Mouse (Mus musculus): ENCODE data around the gene Cacna1d. TPM values are rescaled to one million over a fixed set of nuclear protein-coding genes. Genes with fewer than 3 reads are reported as not detected.

Cacna1d gene
- polyA plus RNA-seq, 1 experiment from 2014 or later = 3.0 TPM

DNA sequence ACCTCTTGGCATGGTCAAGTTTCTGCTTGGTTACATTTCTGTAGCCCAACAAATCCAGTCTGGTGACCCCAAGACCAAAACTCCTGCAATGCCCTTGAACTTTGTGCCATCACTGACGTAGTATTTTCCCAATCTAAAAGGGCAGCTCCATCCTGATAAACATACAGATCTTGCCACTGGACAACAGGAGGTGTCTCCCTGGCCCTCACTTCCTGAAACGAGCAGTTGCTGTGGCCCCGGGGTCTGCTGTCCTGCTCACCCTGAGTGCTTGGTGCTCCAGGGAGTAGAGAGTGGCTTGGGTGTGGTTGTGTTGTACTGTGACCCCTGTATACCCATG lies 491.8 kb downstream of the Cacna1d start:
- no peaks in the 10 kb centered on the region for H3K9me3 ChIP-seq
- H3K9ac ChIP-seq = no peak overlapping the region
- H3K27me3 ChIP-seq = no peaks in the 10 kb centered on the region
- H3K4me3 ChIP-seq = no peak overlapping the region
- WGBS = 87% methylated on average over 3 of the region's 3 CpGs
- H3K27ac ChIP-seq = no peak overlapping the region
- ATAC-seq (ENCODE audit: insufficient number of reproducible peaks, insufficient read depth, low FRiP score, low TSS enrichment) = no peak
- 0 out of 2 replicates have a peak, but pooled peaks cover 5% of the 10 kb centered on the region for H3K4me1 ChIP-seq
- no peak overlapping the region for H3K4me2 ChIP-seq (replicated peaks)
- H3K36me3 ChIP-seq = peaks cover 27% of the 10 kb centered on the region

DNA sequence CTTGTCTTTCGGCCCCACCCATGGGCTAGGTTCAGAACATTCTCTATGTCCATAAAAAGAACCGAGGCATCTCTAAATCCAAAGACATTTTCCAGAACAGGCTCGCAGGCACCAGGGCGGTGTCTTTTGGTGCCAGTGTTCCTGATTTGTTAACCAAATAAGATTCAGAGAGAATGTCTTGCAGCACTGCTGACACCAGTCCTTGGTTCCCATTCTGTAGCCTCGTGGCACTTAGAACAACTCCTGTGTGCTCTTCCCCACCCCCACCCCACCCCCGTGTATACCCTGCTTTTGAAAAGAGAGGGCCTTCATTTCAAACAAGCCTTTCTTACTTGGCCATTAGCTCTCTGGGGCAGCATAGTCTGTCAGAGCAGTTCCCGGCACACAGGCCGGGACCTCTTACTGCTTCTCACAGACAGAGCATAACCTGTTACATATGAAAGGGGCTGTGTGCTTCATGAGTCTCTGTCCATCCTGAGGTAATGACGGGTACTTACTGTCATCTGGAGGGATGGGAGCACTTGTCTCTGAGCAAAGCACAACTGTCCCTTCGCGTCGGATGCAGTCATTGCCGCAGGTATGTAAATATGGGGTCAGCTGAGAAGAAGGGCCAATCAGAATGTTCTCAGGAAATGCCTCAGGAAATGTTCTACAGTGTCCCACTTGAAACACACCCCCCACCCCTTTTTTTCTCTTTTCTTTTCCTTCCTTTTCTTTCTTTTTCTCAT lies 492.3 kb downstream of the Cacna1d start:
- no peaks in the 10 kb centered on the region for H3K9me3 ChIP-seq
- peaks cover 33% of the 10 kb centered on the region for H3K36me3 ChIP-seq
- no peak overlapping the region for H3K9ac ChIP-seq
- H3K4me2 ChIP-seq (replicated peaks) = no peak overlapping the region
- ATAC-seq (ENCODE audit: insufficient number of reproducible peaks, insufficient read depth, low FRiP score, low TSS enrichment) = no peak
- H3K4me3 ChIP-seq = no peak overlapping the region
- no peak overlapping the region for H3K27ac ChIP-seq
- 79% methylated on average over 13 of the region's 13 CpGs for WGBS
- H3K4me1 ChIP-seq = 0 out of 2 replicates have a peak, but pooled peaks cover 5% of the 10 kb centered on the region
- H3K27me3 ChIP-seq = no peaks in the 10 kb centered on the region

DNA sequence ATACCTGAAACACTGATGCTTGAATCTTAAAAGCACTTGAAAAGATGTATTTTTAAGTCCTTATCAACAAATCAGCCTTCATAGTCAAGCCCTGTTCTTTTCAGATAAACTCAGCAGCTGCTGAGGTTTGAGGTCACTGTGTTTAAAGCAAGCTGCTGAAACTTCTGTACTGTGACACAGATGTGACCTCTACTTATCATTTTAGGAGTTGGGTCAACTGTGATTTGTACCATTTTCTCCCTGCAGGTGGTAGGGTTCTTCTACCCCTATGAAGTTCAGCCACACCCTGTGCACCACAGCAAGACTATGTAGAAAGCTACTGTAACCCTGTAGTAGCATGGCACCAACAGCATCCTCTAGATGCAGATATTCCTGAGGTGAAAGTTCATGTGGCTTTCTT lies 493.9 kb downstream of the Cacna1d start:
- H3K4me3 ChIP-seq = no peak overlapping the region
- no peaks in the 10 kb centered on the region for H3K27me3 ChIP-seq
- peaks cover 48% of the 10 kb centered on the region for H3K36me3 ChIP-seq
- 0 out of 2 replicates have a peak, but pooled peaks cover 5% of the 10 kb centered on the region for H3K4me1 ChIP-seq
- H3K9me3 ChIP-seq = no peaks in the 10 kb centered on the region
- no peak overlapping the region for H3K4me2 ChIP-seq (replicated peaks)
- no peak overlapping the region for H3K27ac ChIP-seq
- no peak for ATAC-seq (ENCODE audit: insufficient number of reproducible peaks, insufficient read depth, low FRiP score, low TSS enrichment)
- no peak overlapping the region for H3K9ac ChIP-seq

DNA sequence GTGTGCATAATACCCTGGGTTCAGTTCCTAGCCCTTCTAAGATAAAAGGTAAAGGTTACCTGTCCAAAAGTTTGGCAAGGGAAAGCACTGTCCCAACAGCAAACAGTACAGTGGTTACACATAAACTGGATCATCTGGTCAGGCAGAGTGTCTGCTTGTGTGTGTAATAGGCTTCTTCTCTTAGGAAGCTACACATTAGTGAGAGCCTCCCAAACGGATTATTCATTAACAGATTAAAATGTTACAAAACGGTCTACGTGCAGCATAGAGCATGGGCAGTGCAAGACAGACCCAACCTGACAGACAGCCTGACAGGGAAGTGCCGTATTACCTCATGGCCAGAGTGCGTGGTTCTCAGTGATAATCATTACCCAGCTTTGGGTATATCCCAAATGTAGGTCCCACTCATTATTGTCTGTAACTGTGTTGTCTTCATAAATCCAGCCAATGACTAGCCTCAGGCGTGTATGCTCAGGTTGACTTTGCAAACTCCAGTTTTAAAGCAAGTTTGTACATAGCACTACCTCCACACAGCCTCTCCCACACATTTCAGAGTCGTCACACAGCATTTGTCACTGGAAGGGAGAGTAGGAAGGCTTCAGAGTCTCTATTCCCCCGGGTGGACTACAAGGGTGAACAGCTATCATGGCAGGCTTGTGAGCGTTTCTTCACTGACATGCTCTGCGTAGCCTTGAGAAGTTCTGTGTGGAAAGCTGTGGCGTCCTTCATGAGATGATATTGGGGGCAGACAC lies 495.1 kb downstream of the Cacna1d start:
- Histone ChIP-seq H3K27ac (no peak overlapping the region), H3K4me2 (replicated peaks) (no peak overlapping the region), H3K9me3 (no peaks in the 10 kb centered on the region), H3K36me3 (peaks cover 60% of the 10 kb centered on the region), H3K27me3 (no peaks in the 10 kb centered on the region), H3K4me1 (0 out of 2 replicates have a peak, but pooled peaks cover 5% of the 10 kb centered on the region), H3K9ac (no peak overlapping the region), H3K4me3 (no peak overlapping the region)
- WGBS = 91% methylated on average over 11 of the region's 11 CpGs
- no peak for ATAC-seq (ENCODE audit: insufficient number of reproducible peaks, insufficient read depth, low FRiP score, low TSS enrichment)

DNA sequence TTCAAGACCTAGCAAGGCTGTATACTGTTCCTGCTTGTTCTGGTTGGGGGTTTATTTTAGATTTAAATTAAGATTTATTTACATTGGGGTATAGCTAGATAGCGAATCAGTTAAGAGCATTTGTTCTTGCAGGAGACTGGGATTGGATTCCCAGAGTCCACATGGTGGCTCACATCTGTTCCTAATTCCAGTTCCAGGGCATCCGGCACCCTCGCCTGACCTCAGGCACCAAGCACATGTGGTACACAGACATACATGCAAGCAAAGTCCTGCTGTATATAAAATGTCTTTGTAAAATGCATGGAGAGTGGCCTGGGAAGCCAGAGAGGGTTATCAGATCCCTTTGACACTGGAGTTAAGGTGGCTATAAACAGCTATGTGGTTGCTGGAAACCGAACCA lies 496.3 kb downstream of the Cacna1d start:
- Histone ChIP-seq H3K4me1 (0 out of 2 replicates have a peak, but pooled peaks cover 5% of the 10 kb centered on the region), H3K27ac (no peak overlapping the region), H3K4me3 (no peak overlapping the region), H3K27me3 (no peaks in the 10 kb centered on the region), H3K4me2 (replicated peaks) (no peak overlapping the region), H3K9me3 (no peaks in the 10 kb centered on the region), H3K9ac (no peak overlapping the region), H3K36me3 (peaks cover 72% of the 10 kb centered on the region)
- ATAC-seq (ENCODE audit: insufficient number of reproducible peaks, insufficient read depth, low FRiP score, low TSS enrichment) = no peak
- WGBS = 38% methylated on average over 4 of the region's 4 CpGs

Other genes starting within 250 kb of the Cacna1d start
- gene Dcp1a, start 11.9 kb downstream of the Cacna1d start, polyA plus RNA-seq (2016; fragmentation: Nextera tagmentation; extraction: Ambion mirVana) = 34.5 and 35.2 TPM in 2 replicates
- gene Tkt, start 56.9 kb upstream of the Cacna1d start, polyA plus RNA-seq (2016; fragmentation: Nextera tagmentation; extraction: Ambion mirVana) = 245 and 246 TPM in 2 replicates
- 55.6 and 62.0 TPM in 2 replicates for gene Prkcd, start 134.8 kb upstream of the Cacna1d start, polyA plus RNA-seq (2016; fragmentation: Nextera tagmentation; extraction: Ambion mirVana)
- gene Rft1, start 162.9 kb upstream of the Cacna1d start, polyA plus RNA-seq (2016; fragmentation: Nextera tagmentation; extraction: Ambion mirVana) = 19.9 and 20.0 TPM in 2 replicates
- gene Sfmbt1, start 223.4 kb upstream of the Cacna1d start, polyA plus RNA-seq (2016; fragmentation: Nextera tagmentation; extraction: Ambion mirVana) = 17.0 and 17.9 TPM in 2 replicates

All from embryonic facial prominence, embryonic 12.5 days (tissue).